Mouse (Mus musculus): ENCODE data around the gene Syk.

DNA sequence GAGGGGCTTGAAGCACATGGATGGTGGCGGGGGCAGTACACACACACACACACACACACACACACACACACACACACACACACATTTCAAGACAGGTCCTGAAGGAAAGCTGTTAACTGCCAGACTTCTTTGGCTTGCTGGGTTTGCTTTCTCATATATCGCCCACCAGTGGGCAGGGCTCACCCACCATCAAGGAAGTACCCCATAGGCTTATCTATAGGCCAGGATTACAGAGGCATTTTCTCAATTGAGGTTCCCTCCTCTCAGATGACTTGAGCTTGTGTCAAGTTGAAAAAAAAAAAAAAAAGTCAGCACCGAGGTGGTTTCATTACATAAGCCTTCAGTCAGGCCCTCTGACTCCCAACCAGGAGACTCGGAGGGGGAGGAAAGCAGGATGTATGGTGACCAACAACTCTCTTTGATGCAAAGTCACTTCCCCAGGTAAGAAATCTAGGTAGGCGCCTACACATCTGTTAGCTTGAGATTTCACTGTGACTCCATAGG is 32.2 kb upstream of the Syk start:
- TF ChIP-seq CTCF (IDR thresholded peaks at IDR 0.05), result no peak
- no peak for TF ChIP-seq EP300 (IDR thresholded peaks at IDR 0.05)
